Mouse (Mus musculus): ENCODE measurements at regions not wholly inside any gene's neighbourhood (a gene's known extent, or its start where the extent isn't known, plus 50 kb on each side); places are given as distances from the start of the nearest gene placed in this dataset.

- H3K9me3 ChIP-seq (replicated peaks), result no peaks in the 10 kb centered on the region
- ATAC-seq (ENCODE audit: insufficient number of reproducible peaks, low FRiP score, low TSS enrichment, low read depth), result no peak
- H3K9ac ChIP-seq, result no peak overlapping the region
- H3K4me1 ChIP-seq, result peaks cover 29% of the 10 kb centered on the region
- H3K27me3 ChIP-seq, result no peaks in the 10 kb centered on the region
- WGBS, result 41% methylated on average over 9 of the region's 9 CpGs
- H3K4me3 ChIP-seq (replicated peaks), result no peak overlapping the region
- H3K4me2 ChIP-seq (replicated peaks), result no peak overlapping the region
- no peak overlapping the region for H3K27ac ChIP-seq (replicated peaks)
- H3K36me3 ChIP-seq, result no peaks in the 10 kb centered on the region
Measured at GRCm38 (mm10) chr14:76686762-76687453, 130.2 kb upstream of the Serp2 start.

- Histone ChIP-seq H3K4me2 (replicated peaks) (no peak overlapping the region), H3K9me3 (replicated peaks) (no peaks in the 10 kb centered on the region), H3K27ac (replicated peaks) (0 out of 2 replicates have a peak overlapping the region, but pooled peaks have one; percentile 18), H3K4me3 (replicated peaks) (no peak overlapping the region), H3K36me3 (no peaks in the 10 kb centered on the region), H3K9ac (no peak overlapping the region), H3K4me1 (peaks cover 36% of the 10 kb centered on the region), H3K27me3 (no peaks in the 10 kb centered on the region)
- ATAC-seq (ENCODE audit: insufficient number of reproducible peaks, low FRiP score, low TSS enrichment, low read depth), result no peak
- WGBS, result 56% methylated on average over 17 of the region's 17 CpGs
Measured at GRCm38 (mm10) chr14:76685830-76686761, 129.4 kb upstream of the Serp2 start.

GRCm38 (mm10) chr14:76684327-76684726, 127.6 kb upstream of the Serp2 start:
- Histone ChIP-seq H3K4me2 (replicated peaks) (no peak overlapping the region), H3K9ac (no peak overlapping the region), H3K27me3 (no peaks in the 10 kb centered on the region), H3K27ac (replicated peaks) (no peak overlapping the region), H3K4me3 (replicated peaks) (no peak overlapping the region), H3K9me3 (replicated peaks) (no peaks in the 10 kb centered on the region), H3K4me1 (peaks cover 38% of the 10 kb centered on the region), H3K36me3 (no peaks in the 10 kb centered on the region)
- WGBS, result 29% methylated on average over 2 of the region's 2 CpGs
- no peak for ATAC-seq (ENCODE audit: insufficient number of reproducible peaks, low FRiP score, low TSS enrichment, low read depth)

DNA sequence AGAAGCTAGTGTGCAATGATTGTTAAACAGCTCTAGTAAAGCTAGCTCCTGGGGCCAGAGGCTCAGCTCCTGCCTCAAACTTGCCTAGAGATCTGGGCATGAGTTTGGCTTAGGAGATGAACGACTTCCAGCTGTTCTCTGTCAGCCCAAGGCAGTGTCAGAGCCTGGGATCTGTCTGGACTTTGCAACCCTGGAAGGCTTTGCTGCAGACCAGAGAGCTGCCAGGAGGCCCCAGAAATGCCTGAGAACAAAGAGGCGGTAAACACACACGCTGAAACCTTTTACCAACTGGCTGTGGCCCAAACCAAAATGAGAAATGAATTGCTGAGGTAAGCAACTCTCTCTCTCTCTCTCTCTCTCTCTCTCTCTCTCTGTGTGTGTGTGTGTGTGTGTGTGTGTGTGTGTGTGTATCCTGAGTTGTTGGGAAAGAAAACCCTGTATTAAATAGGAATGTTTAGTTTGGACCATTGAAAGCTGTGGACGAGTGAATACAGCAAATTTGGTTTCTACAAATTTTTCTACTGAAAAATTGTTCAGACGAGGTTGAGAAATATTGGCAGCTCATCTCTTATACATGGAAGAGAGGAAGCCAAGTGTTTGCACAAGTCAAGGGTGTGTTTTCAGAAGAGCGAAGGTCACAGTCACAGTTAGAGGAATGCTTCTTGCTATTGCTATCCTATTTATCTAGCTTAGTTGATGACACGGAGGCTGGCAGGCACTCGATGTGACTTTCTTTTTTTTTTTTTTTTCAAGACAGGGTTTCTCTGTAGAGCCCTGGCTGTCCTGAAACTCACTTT, 125.1 kb upstream of the Serp2 start:
- Histone ChIP-seq H3K4me1 (peaks cover 36% of the 10 kb centered on the region), H3K4me2 (replicated peaks) (no peak overlapping the region), H3K9me3 (replicated peaks) (no peaks in the 10 kb centered on the region), H3K9ac (no peak overlapping the region), H3K27me3 (no peaks in the 10 kb centered on the region), H3K4me3 (replicated peaks) (no peak overlapping the region), H3K27ac (replicated peaks) (peak overlapping the region; percentile 89), H3K36me3 (no peaks in the 10 kb centered on the region)
- peak; percentile 83 for ATAC-seq (ENCODE audit: insufficient number of reproducible peaks, low FRiP score, low TSS enrichment, low read depth)
- WGBS, result 21% methylated on average over 8 of the region's 8 CpGs

DNA sequence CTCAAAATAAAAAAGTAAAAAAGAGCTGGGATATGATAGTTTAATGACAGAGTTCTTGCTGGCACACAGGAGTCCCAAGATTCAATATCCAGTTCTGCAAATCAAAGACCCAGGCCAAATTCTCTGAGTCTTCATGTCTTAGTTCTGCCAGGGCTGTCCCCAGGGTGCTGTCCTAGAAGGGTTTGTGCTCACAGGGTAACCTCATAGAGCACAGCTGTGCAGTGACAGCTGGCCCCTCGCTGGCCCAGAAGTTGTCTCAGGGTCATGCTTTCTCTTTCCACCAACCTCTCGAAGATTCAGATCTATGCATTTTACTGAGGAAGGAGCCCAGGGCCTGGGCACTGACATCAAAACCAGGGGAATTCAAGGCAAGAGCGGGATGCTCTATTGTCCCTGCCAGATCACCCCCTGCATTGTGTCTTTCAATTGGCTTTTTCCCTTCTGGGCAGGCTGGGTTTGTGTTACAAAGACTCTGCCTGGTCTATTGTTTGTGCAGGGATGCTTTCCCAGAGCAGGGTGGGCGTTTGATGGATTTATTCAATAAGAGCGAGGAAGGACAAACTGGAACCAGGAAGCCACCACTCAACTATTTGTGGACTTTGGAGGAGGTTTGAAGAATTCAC, 121.9 kb upstream of the Serp2 start:
- no peaks in the 10 kb centered on the region for H3K36me3 ChIP-seq
- H3K9ac ChIP-seq, result no peak overlapping the region
- peak overlapping the region; percentile 34; the same call in 1 of the 2 replicates for H3K27ac ChIP-seq (replicated peaks)
- H3K4me1 ChIP-seq, result peaks cover 32% of the 10 kb centered on the region
- no peak for ATAC-seq (ENCODE audit: insufficient number of reproducible peaks, low FRiP score, low TSS enrichment, low read depth)
- H3K4me2 ChIP-seq (replicated peaks), result no peak overlapping the region
- H3K4me3 ChIP-seq (replicated peaks), result no peak overlapping the region
- H3K9me3 ChIP-seq (replicated peaks), result no peaks in the 10 kb centered on the region
- 47% methylated on average over 5 of the region's 5 CpGs for WGBS
- H3K27me3 ChIP-seq, result no peaks in the 10 kb centered on the region

GRCm38 (mm10) chr14:76674949-76675348, 118.3 kb upstream of the Serp2 start:
- Histone ChIP-seq H3K36me3 (no peaks in the 10 kb centered on the region), H3K4me3 (replicated peaks) (no peak overlapping the region), H3K4me1 (peaks cover 33% of the 10 kb centered on the region), H3K27ac (replicated peaks) (no peak overlapping the region), H3K4me2 (replicated peaks) (no peak overlapping the region), H3K27me3 (no peaks in the 10 kb centered on the region), H3K9ac (no peak overlapping the region), H3K9me3 (replicated peaks) (no peaks in the 10 kb centered on the region)
- ATAC-seq (ENCODE audit: insufficient number of reproducible peaks, low FRiP score, low TSS enrichment, low read depth), result no peak
- 32% methylated on average over 8 of the region's 8 CpGs for WGBS

DNA sequence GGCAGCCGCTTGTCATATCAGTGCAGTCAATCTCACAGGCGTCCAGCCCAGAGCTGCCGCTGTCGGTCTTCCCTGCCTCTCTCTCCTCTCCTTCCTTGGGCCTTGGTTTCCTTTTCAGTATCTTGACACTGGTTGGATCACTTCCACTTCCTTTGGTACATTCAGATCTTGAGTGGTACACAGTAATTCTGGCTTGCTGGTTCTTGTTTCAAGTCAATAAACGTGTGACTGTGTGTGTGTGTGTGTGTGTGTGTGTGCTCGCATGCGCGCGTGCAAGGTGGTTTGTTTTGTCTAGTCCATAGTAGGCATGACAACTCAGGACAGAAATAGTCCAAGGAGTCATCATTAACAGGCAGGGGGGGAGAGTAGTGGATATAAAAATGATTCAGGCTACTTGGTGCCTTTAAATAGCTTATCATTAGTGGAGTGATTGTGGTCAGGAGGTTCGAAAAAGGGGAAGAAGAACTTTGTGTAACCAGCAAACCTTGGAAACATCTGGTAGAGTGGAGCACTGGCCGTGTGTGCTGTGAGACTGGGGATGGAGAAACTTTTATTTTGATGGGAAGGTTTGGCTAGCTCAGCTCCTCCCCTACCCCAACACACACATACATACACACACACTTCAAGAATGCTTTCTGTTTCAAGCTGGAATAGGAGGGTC, 117.1 kb upstream of the Serp2 start:
- H3K27ac ChIP-seq (replicated peaks), result peak overlapping the region; percentile 22; the same call in 1 of the 2 replicates
- ATAC-seq (ENCODE audit: insufficient number of reproducible peaks, low FRiP score, low TSS enrichment, low read depth), result no peak
- WGBS, result 59% methylated on average over 11 of the region's 11 CpGs

GRCm38 (mm10) chr14:76672899-76673298, 116.2 kb upstream of the Serp2 start:
- H3K4me1 ChIP-seq, result peaks cover 24% of the 10 kb centered on the region
- no peak overlapping the region for H3K9ac ChIP-seq
- no peak for ATAC-seq (ENCODE audit: insufficient number of reproducible peaks, low FRiP score, low TSS enrichment, low read depth)
- 65% methylated on average over 6 of the region's 6 CpGs for WGBS
- no peak overlapping the region for H3K4me2 ChIP-seq (replicated peaks)
- peak overlapping the region; percentile 22; the same call in 1 of the 2 replicates for H3K27ac ChIP-seq (replicated peaks)
- no peaks in the 10 kb centered on the region for H3K36me3 ChIP-seq
- no peak overlapping the region for H3K4me3 ChIP-seq (replicated peaks)
- no peaks in the 10 kb centered on the region for H3K27me3 ChIP-seq
- H3K9me3 ChIP-seq (replicated peaks), result no peaks in the 10 kb centered on the region

More for the DNA sequence above, 117.1 kb upstream of the Serp2 start:
- H3K4me1 ChIP-seq, result peaks cover 28% of the 10 kb centered on the region
- H3K9ac ChIP-seq, result no peak overlapping the region
- H3K9me3 ChIP-seq (replicated peaks), result no peaks in the 10 kb centered on the region
- H3K4me2 ChIP-seq (replicated peaks), result no peak overlapping the region
- no peaks in the 10 kb centered on the region for H3K36me3 ChIP-seq
- no peaks in the 10 kb centered on the region for H3K27me3 ChIP-seq
- no peak overlapping the region for H3K4me3 ChIP-seq (replicated peaks)

- ATAC-seq (ENCODE audit: insufficient number of reproducible peaks, low FRiP score, low TSS enrichment, low read depth), result no peak
- Histone ChIP-seq H3K36me3 (no peaks in the 10 kb centered on the region), H3K4me3 (replicated peaks) (no peak overlapping the region), H3K9me3 (replicated peaks) (no peaks in the 10 kb centered on the region), H3K4me2 (replicated peaks) (no peak overlapping the region), H3K9ac (no peak overlapping the region), H3K4me1 (peaks cover 21% of the 10 kb centered on the region; the same call in 1 of the 2 replicates), H3K27ac (replicated peaks) (no peak overlapping the region), H3K27me3 (no peaks in the 10 kb centered on the region)
- 58% methylated on average over 2 of the region's 2 CpGs for WGBS
Measured at GRCm38 (mm10) chr14:76672442-76672841, 115.8 kb upstream of the Serp2 start.

DNA sequence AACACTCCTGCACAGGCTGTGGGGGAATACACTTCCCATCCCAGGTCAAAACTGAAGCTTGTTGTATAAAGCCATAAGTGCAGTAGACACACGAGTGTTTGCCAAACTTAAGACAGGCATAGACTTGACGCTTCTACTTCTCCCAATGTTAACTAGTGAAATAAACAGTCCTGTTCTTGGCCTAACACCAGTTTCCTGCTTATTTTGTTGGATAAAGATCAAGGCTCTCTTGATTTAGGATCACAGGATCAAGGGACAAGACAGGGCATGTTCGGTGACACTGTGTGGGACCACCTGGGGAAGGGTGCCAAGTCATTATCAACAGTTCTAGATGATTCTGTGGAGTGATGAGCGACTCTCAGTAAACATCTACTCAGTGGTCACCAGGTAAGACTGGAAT, 114.3 kb upstream of the Serp2 start:
- 82% methylated on average over 4 of the region's 4 CpGs for WGBS
- Histone ChIP-seq H3K9ac (no peak overlapping the region), H3K4me3 (replicated peaks) (no peak overlapping the region), H3K9me3 (replicated peaks) (no peaks in the 10 kb centered on the region), H3K4me1 (peaks cover 21% of the 10 kb centered on the region; the same call in 1 of the 2 replicates), H3K27ac (replicated peaks) (no peak overlapping the region), H3K27me3 (no peaks in the 10 kb centered on the region), H3K4me2 (replicated peaks) (no peak overlapping the region), H3K36me3 (no peaks in the 10 kb centered on the region)
- ATAC-seq (ENCODE audit: insufficient number of reproducible peaks, low FRiP score, low TSS enrichment, low read depth), result no peak

Measured in embryonic facial prominence, embryonic 15.5 days (tissue).